Mouse (Mus musculus): Measurements from ENCODE around the gene Fstl5. TPM values are rescaled to one million over a fixed set of nuclear protein-coding genes. Genes with fewer than 3 reads are reported as not detected.

Fstl5 gene
- 2.5 and 6.9 TPM in 2 replicates for polyA plus RNA-seq (2021; fragmentation: Nextera tagmentation)
- long read RNA-seq, experiment 1, full-length matches to known transcripts, result 37 of 50 reads
- long read RNA-seq, experiment 1, partial matches to known transcripts, result 5 of 50 reads
- long read RNA-seq, experiment 1, other reads (novel, unspliced or antisense), result 8 of 50 reads
- long read RNA-seq, experiment 2, full-length matches to known transcripts, result 4 of 18 reads
- long read RNA-seq, experiment 2, partial matches to known transcripts, result 9 of 18 reads
- long read RNA-seq, experiment 2, other reads (novel, unspliced or antisense), result 5 of 18 reads

DNA sequence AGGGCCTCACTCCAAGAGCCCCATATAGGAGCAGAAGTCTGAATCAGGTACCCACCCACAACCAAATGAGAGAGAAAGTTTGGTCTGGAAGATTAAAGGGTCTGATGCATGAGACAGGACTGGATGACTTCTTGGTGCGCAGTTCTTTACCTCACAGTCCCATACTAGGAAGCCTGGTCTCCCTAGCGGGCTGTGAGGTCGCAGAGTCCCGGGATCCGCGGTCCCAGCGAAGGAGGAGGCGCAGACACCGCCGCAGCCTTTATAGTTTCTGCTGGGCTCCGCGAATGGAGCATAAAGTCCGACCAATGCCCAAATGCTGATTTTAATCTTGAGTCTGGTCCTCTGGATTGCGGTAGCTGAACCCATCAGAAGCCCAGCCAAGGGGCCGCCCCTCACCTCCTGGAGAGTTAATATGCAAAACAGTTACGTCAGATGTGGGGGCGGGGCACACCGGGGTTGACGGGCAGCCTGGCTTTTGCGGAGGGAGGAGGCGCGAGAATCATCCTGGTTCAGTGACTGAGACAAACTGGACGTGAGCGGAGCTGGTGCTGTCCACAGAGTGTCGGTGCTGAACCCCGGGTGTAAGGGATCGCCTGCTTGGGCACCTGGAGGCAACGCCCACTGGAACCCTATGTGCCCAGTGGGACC, at the start of gene Fstl5:
TSS of gene Fstl5 (plus strand) at position 211 of the 648 bp plus-strand sequence.

Other genes with a start within 250 kb of the Fstl5 start
- gene Golim4, start 117.3 kb upstream of the Fstl5 start, polyA plus RNA-seq (2021; fragmentation: Nextera tagmentation), result 5.7 and 8.2 TPM in 2 replicates